Mouse (Mus musculus) skeletal muscle tissue, adult 2 months (tissue): ENCODE data around the gene Desi2.
"Not testable (repeated sequence)": the region's sequence is repeated elsewhere in the genome, so short reads cannot be mapped to it uniquely, and the experiment has no call there.

Experiments used
- DNase-seq: peaks from one replicate; pipeline ENCODE4 v3.0.0-alpha.2; 2012; ENCODE audit warnings: low read depth, low spot score

Gene Desi2

GRCm38 (mm10) chr1:178258821-178259220 is 71.6 kb downstream of the Desi2 start:
- no peak for DNase-seq

- DNase-seq, result not testable (repeated sequence)
These were observed 78.2 kb downstream of the Desi2 start for GRCm38 (mm10) chr1:178265381-178265780.

GRCm38 (mm10) chr1:178270635-178271034 is 83.4 kb downstream of the Desi2 start:
- DNase-seq, result no peak

- no peak for DNase-seq
These were observed 88.0 kb downstream of the Desi2 start for GRCm38 (mm10) chr1:178275174-178275730.

- DNase-seq, result no peak
These were observed 88.5 kb downstream of the Desi2 start for GRCm38 (mm10) chr1:178275738-178276053.

- no peak for DNase-seq
These were observed 89.1 kb downstream of the Desi2 start for GRCm38 (mm10) chr1:178276054-178276911.

- not testable (repeated sequence) for DNase-seq
These were observed 96.1 kb downstream of the Desi2 start for GRCm38 (mm10) chr1:178283314-178283713.

- DNase-seq, result no peak
These were observed 96.9 kb downstream of the Desi2 start for GRCm38 (mm10) chr1:178283946-178284720.

GRCm38 (mm10) chr1:178287601-178288176 is 100.5 kb downstream of the Desi2 start:
- no peak for DNase-seq

GRCm38 (mm10) chr1:178291716-178292115 is 104.5 kb downstream of the Desi2 start:
- no peak for DNase-seq

- no peak for DNase-seq
These were observed 106.8 kb downstream of the Desi2 start for GRCm38 (mm10) chr1:178294051-178294450.

- DNase-seq, result not testable (repeated sequence)
These were observed 114.0 kb downstream of the Desi2 start for GRCm38 (mm10) chr1:178301261-178301660.

GRCm38 (mm10) chr1:178303425-178303824 is 116.2 kb downstream of the Desi2 start:
- peak; percentile 57 for DNase-seq
